Comparison of ENCODE assay signal across 8 mouse cellular contexts in genomic region chr10:81384605-81384982, GRCm38 (mm10). TPM values are rescaled to one million over a fixed set of nuclear protein-coding genes. Genes with fewer than 3 reads are reported as not detected.
DNase-seq lines count a peak whose midpoint lies in the region; ATAC-seq lines count a peak whose summit lies in the region.

No protein-coding gene starts in this region.

- peak overlapping the region; percentile 77 for H3K9ac ChIP-seq in forebrain, embryonic 14.5 days (ENCODE audit: low read length)
- peak overlapping the region; percentile 86 for H3K9ac ChIP-seq in liver, embryonic 16.5 days (ENCODE audit: low read depth, low read length)

- peak overlapping the region; percentile 96 for H3K4me3 ChIP-seq in heart, embryonic 10.5 days
- H3K4me3 ChIP-seq in forebrain, embryonic 14.5 days (ENCODE audit: low read depth, low read length): peak overlapping the region; percentile 77
- H3K4me3 ChIP-seq in liver, embryonic 16.5 days (ENCODE audit: low read depth, low read length): peak overlapping the region; percentile 93

- peak overlapping the region; percentile 79 for H3K4me2 ChIP-seq in forebrain, embryonic 14.5 days (ENCODE audit: low read length)
- peak overlapping the region; percentile 91 for H3K4me2 ChIP-seq in liver, embryonic 16.5 days (ENCODE audit: low read depth, low read length)

- H3K9me3 ChIP-seq in heart, embryonic 10.5 days: no peaks in the 10 kb centered on the region
- no peaks in the 10 kb centered on the region for H3K9me3 ChIP-seq in forebrain, embryonic 14.5 days (replicated peaks; ENCODE audit: control insufficient read depth, low read length)
- H3K9me3 ChIP-seq in liver, embryonic 16.5 days (replicated peaks; ENCODE audit: control insufficient read depth, low read length): no peaks in the 10 kb centered on the region

- peak overlapping the region; percentile 93 for H3K27ac ChIP-seq in heart, embryonic 10.5 days
- H3K27ac ChIP-seq in forebrain, embryonic 14.5 days (ENCODE audit: low read depth, low read length): peak overlapping the region; percentile 81
- H3K27ac ChIP-seq in liver, embryonic 16.5 days (ENCODE audit: low read length): peak overlapping the region; percentile 100

- H3K4me1 ChIP-seq in heart, embryonic 10.5 days: peaks cover 38% of the 10 kb centered on the region
- H3K4me1 ChIP-seq in forebrain, embryonic 14.5 days (ENCODE audit: control insufficient read depth, insufficient read depth, low read length): peaks cover 7% of the 10 kb centered on the region
- peaks cover 60% of the 10 kb centered on the region for H3K4me1 ChIP-seq in liver, embryonic 16.5 days (ENCODE audit: control insufficient read depth, low read depth, low read length)

- ATAC-seq in CD4-positive, CD25-positive, alpha-beta regulatory T cell, adult 4 months: peak; percentile 24
- peak; percentile 24 for ATAC-seq in forebrain, embryonic 14.5 days
- no peak for ATAC-seq in liver, embryonic 16.5 days (ENCODE audit: low read depth)

- no peak for DNase-seq in heart, embryonic 10.5 days (ENCODE audit: low spot score)
- DNase-seq in heart, adult 8-10 months (ENCODE audit: low spot score): no peak
- no peak for DNase-seq in forebrain, embryonic 14.5 days (ENCODE audit: low spot score)
- no peak for DNase-seq in thymus, postnatal 14 days
- DNase-seq in B cell, adult 2 months: no peak
- DNase-seq in layer of hippocampus, adult 9-11 months: no peak

- under 1% methylated on average over 19 of the region's 19 CpGs for WGBS in heart, embryonic 10.5 days
- 2% methylated on average over 19 of the region's 19 CpGs for WGBS in forebrain, embryonic 14.5 days
- under 1% methylated on average over 19 of the region's 19 CpGs for WGBS in liver, embryonic 16.5 days (ENCODE audit: insufficient replicate concordance)

- peaks cover 40% of the 10 kb centered on the region for H3K36me3 ChIP-seq in heart, embryonic 10.5 days
- H3K36me3 ChIP-seq in forebrain, embryonic 14.5 days (ENCODE audit: control insufficient read depth, insufficient read depth, low read length): peaks cover 35% of the 10 kb centered on the region
- H3K36me3 ChIP-seq in liver, embryonic 16.5 days (ENCODE audit: control insufficient read depth, insufficient read depth): peaks cover 26% of the 10 kb centered on the region

- H3K27me3 ChIP-seq in heart, embryonic 10.5 days (ENCODE audit: insufficient read depth, poor library complexity, severe bottlenecking): no peaks in the 10 kb centered on the region
- H3K27me3 ChIP-seq in forebrain, embryonic 14.5 days (replicated peaks; ENCODE audit: control insufficient read depth, insufficient read depth, low read length): no peaks in the 10 kb centered on the region
- no peaks in the 10 kb centered on the region for H3K27me3 ChIP-seq in liver, embryonic 16.5 days (ENCODE audit: control insufficient read depth, insufficient read depth, low read depth, low read length)

RNA-seq across cellular contexts. Expression of gene Gm48551, which starts 0.3 kb away (rescaled TPM):
- 2.2 and 3.1 TPM in 2 replicates for polyA plus RNA-seq in heart, embryonic 10.5 days (2016; fragmentation: Nextera tagmentation; extraction: Ambion mirVana)
- 1 to 10 TPM in 2 of 4 experiments, under 1 TPM in 2; 0.73 to 1.3 (median 1.0) TPM for total RNA-seq in heart, adult 8-10 months (2022)
- 1 to 10 TPM; 2.2 to 3.7 TPM for polyA plus RNA-seq in CD4-positive, CD25-positive, alpha-beta regulatory T cell, adult 4 months (2017; shearing (Covaris generic))
- 3.6 and 4.8 TPM in 2 replicates for polyA plus RNA-seq in forebrain, embryonic 14.5 days (2014; fragmentation: Nextera tagmentation; extraction: Ambion mirVana)
- polyA plus RNA-seq in liver, embryonic 16.5 days (2015; fragmentation: Nextera tagmentation; extraction: Ambion mirVana): 0.54 and 0.55 TPM in 2 replicates

RNA-seq across cellular contexts. Expression of gene Dohh, which starts 0.4 kb away (rescaled TPM):
- 100 and 105 TPM in 2 replicates for polyA plus RNA-seq in heart, embryonic 10.5 days (2016; fragmentation: Nextera tagmentation; extraction: Ambion mirVana)
- total RNA-seq in heart, adult 8-10 months (2022): 10 to 100 TPM; 49.1 to 55.0 (median 53.8) TPM
- 10 to 100 TPM in 1 of 2 experiments, 1 to 10 TPM in 1; 9.4 to 13.9 TPM for polyA plus RNA-seq in CD4-positive, CD25-positive, alpha-beta regulatory T cell, adult 4 months (2017; shearing (Covaris generic))
- 78.7 and 78.8 TPM in 2 replicates for polyA plus RNA-seq in forebrain, embryonic 14.5 days (2014; fragmentation: Nextera tagmentation; extraction: Ambion mirVana)
- 46.3 and 48.3 TPM in 2 replicates for polyA plus RNA-seq in liver, embryonic 16.5 days (2015; fragmentation: Nextera tagmentation; extraction: Ambion mirVana)

RNA-seq across cellular contexts. Expression of gene Gm48552, which starts 4.2 kb away (rescaled TPM):
- 1.1 and 1.7 TPM in 2 replicates for polyA plus RNA-seq in heart, embryonic 10.5 days (2016; fragmentation: Nextera tagmentation; extraction: Ambion mirVana)
- total RNA-seq in heart, adult 8-10 months (2022): under 1 TPM in 2 of 4 experiments, not detected in 2; 0.50 to 0.72 TPM
- 1 to 10 TPM in 1 of 2 experiments, under 1 TPM in 1; 0.71 to 2.3 TPM for polyA plus RNA-seq in CD4-positive, CD25-positive, alpha-beta regulatory T cell, adult 4 months (2017; shearing (Covaris generic))
- polyA plus RNA-seq in forebrain, embryonic 14.5 days (2014; fragmentation: Nextera tagmentation; extraction: Ambion mirVana): 0.65 and 0.69 TPM in 2 replicates
- polyA plus RNA-seq in liver, embryonic 16.5 days (2015; fragmentation: Nextera tagmentation; extraction: Ambion mirVana): 0.44 and 0.48 TPM in 2 replicates

RNA-seq across cellular contexts. Expression of gene Fzr1, which starts 6.3 kb away (rescaled TPM):
- 105 and 117 TPM in 2 replicates for polyA plus RNA-seq in heart, embryonic 10.5 days (2016; fragmentation: Nextera tagmentation; extraction: Ambion mirVana)
- 10 to 100 TPM; 25.9 to 39.0 (median 32.2) TPM for total RNA-seq in heart, adult 8-10 months (2022)
- 10 to 100 TPM; 12.3 to 16.4 TPM for polyA plus RNA-seq in CD4-positive, CD25-positive, alpha-beta regulatory T cell, adult 4 months (2017; shearing (Covaris generic))
- polyA plus RNA-seq in forebrain, embryonic 14.5 days (2014; fragmentation: Nextera tagmentation; extraction: Ambion mirVana): 101 and 109 TPM in 2 replicates
- polyA plus RNA-seq in liver, embryonic 16.5 days (2015; fragmentation: Nextera tagmentation; extraction: Ambion mirVana): 128 and 138 TPM in 2 replicates

RNA-seq across cellular contexts. Expression of gene Smim24, which starts 8.3 kb away (rescaled TPM):
- 3.4 and 4.0 TPM in 2 replicates for polyA plus RNA-seq in heart, embryonic 10.5 days (2016; fragmentation: Nextera tagmentation; extraction: Ambion mirVana)
- 1 to 10 TPM; 1.4 to 2.4 (median 1.9) TPM for total RNA-seq in heart, adult 8-10 months (2022)
- 10 to 100 TPM in 1 of 2 experiments, 1 to 10 TPM in 1; 9.0 to 10.8 TPM for polyA plus RNA-seq in CD4-positive, CD25-positive, alpha-beta regulatory T cell, adult 4 months (2017; shearing (Covaris generic))
- polyA plus RNA-seq in forebrain, embryonic 14.5 days (2014; fragmentation: Nextera tagmentation; extraction: Ambion mirVana): 1.5 and 2.0 TPM in 2 replicates
- polyA plus RNA-seq in liver, embryonic 16.5 days (2015; fragmentation: Nextera tagmentation; extraction: Ambion mirVana): 1.7 and 4.1 TPM in 2 replicates
